Mouse (Mus musculus) intestine, postnatal 0 days (tissue): ENCODE measurements at regions not wholly inside any gene's neighbourhood (a gene's known extent, or its start where the extent isn't known, plus 50 kb on each side); places are given as distances from the start of the nearest gene placed in this dataset. TPM values are rescaled to one million over a fixed set of nuclear protein-coding genes. Genes with fewer than 3 reads are reported as not detected.

ENCODE experiments used
- ATAC-seq: fragments of 200-750 bp; cut with Nextera tagmentation; 2 replicates; pipeline ENCODE4 v1.8.0; 2017; ENCODE audit warnings: mild to moderate bottlenecking, moderate TSS enrichment, moderate library complexity
- H3K27ac ChIP-seq: fragments of 300-500 bp; sonication (generic); 2 replicates; pipeline ENCODE4 v1.5.1; 2014; ENCODE audit warnings: mild to moderate bottlenecking, low read depth, low read length, moderate library complexity
- H3K27me3 ChIP-seq: fragments of 300-500 bp; sonication (generic); replicated peaks from 2 replicates; pipeline ENCODE4 v1.6.1; 2014; ENCODE audit warnings: low read length, mixed read lengths; ENCODE audit not compliant: control insufficient read depth, insufficient read depth
- H3K36me3 ChIP-seq: fragments of 300-500 bp; sonication (generic); 2 replicates; pipeline ENCODE4 v1.6.1; 2014; ENCODE audit warnings: mild to moderate bottlenecking, moderate library complexity; ENCODE audit not compliant: control insufficient read depth, insufficient read depth
- H3K4me1 ChIP-seq: fragments of 300-500 bp; sonication (generic); replicated peaks from 2 replicates; pipeline ENCODE4 v1.6.1; 2014; ENCODE audit warnings: antibody characterized with exemption, low read length, mixed read lengths; ENCODE audit not compliant: control insufficient read depth, insufficient read depth
- H3K4me2 ChIP-seq: fragments of 300-500 bp; sonication (generic); replicated peaks from 2 replicates; pipeline ENCODE4 v1.6.1; 2014; ENCODE audit warnings: low read depth, mild to moderate bottlenecking, moderate library complexity
- H3K4me3 ChIP-seq: fragments of 300-500 bp; sonication (generic); 2 replicates; pipeline ENCODE4 v1.5.1; 2014; ENCODE audit warnings: low read depth, low read length
- H3K9ac ChIP-seq: fragments of 300-500 bp; sonication (generic); 2 replicates; pipeline ENCODE4 v1.6.1; 2014; ENCODE audit warnings: mild to moderate bottlenecking, low read depth, low read length
- H3K9me3 ChIP-seq: fragments of 300-500 bp; sonication (generic); 2 replicates; pipeline ENCODE4 v1.6.1; 2016; ENCODE audit warnings: mixed run types; ENCODE audit not compliant: control insufficient read depth
- CTCF ChIP-seq: sonication (generic); IDR thresholded peaks from 2 replicates; pipeline ENCODE4 v1.5.1; 2016; ENCODE audit warnings: low read depth, mild to moderate bottlenecking, control low read depth, antibody characterized with exemption, moderate library complexity
- WGBS: fragments of 180-500 bp; shearing (Covaris S2); extraction: QIAGEN DNeasy Blood & Tissue Kit; methylation state at CpG from one replicate; pipeline ENCODE4 v1.1.7; 2014; 5-methylcytosine and 5-hydroxymethylcytosine counted together
- microRNA-seq: library from miRNA; unstranded; fragments of <30 nt; microRNA quantifications from one replicate; pipeline ENCODE4, GENCODE M21; 2016

GRCm38 (mm10) chr3:137807423-137807822, 56.9 kb upstream of the H2afz start:
- Histone ChIP-seq H3K4me2 (no peak overlapping the region), H3K27ac (no peak overlapping the region), H3K9ac (no peak overlapping the region), H3K4me1 (no peaks in the 10 kb centered on the region), H3K4me3 (no peak overlapping the region), H3K36me3 (no peaks in the 10 kb centered on the region), H3K27me3 (no peaks in the 10 kb centered on the region), H3K9me3 (no peaks in the 10 kb centered on the region)
- ATAC-seq: no peak
- WGBS: 32% methylated on average over 1 of the region's 1 CpGs
- TF ChIP-seq CTCF: no peak

GRCm38 (mm10) chr3:137807913-137808684, 56.2 kb upstream of the H2afz start:
- Histone ChIP-seq H3K4me2 (no peak overlapping the region), H3K4me1 (no peaks in the 10 kb centered on the region), H3K4me3 (no peak overlapping the region), H3K36me3 (no peaks in the 10 kb centered on the region), H3K9me3 (no peaks in the 10 kb centered on the region), H3K27me3 (no peaks in the 10 kb centered on the region), H3K9ac (no peak overlapping the region), H3K27ac (no peak overlapping the region)
- no peak for ATAC-seq
- no peak for TF ChIP-seq CTCF
- 49% methylated on average over 5 of the region's 5 CpGs for WGBS

DNA sequence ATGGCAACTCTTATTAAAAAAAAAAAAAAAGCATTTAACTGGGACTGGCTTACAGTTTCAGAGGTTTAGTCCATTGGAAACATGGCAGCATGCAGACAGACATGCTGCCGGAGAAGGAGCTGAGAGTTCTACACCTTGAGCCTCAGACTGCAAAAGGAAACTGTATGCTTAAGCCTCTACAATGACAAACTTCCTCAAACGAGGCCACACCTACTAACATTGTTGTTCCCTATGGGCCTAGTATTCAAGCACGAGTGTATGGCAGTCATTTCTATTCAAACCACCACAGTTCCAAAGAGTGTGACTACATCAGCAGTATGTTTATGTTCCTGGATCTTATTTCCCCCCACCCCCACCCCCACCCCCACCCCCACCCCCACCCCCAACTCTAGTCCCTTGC, 54.2 kb upstream of the H2afz start:
- H3K9me3 ChIP-seq: no peaks in the 10 kb centered on the region
- no peak for TF ChIP-seq CTCF
- no peak overlapping the region for H3K27ac ChIP-seq
- no peaks in the 10 kb centered on the region for H3K4me1 ChIP-seq
- no peak for ATAC-seq
- no peak overlapping the region for H3K4me3 ChIP-seq
- H3K9ac ChIP-seq: no peak overlapping the region
- WGBS: 67% methylated on average over 3 of the region's 3 CpGs
- no peak overlapping the region for H3K4me2 ChIP-seq
- H3K27me3 ChIP-seq: no peaks in the 10 kb centered on the region
- H3K36me3 ChIP-seq: no peaks in the 10 kb centered on the region

Small RNAs in the stretch of these regions (microRNA-seq; reads per million reads assigned to microRNA genes)
- gene Mir6380: not detected
